Mouse (Mus musculus) monocyte, adult 59 days (primary cell): Measurements from ENCODE around the gene Lef1. TPM values are rescaled to one million over a fixed set of nuclear protein-coding genes. Genes with fewer than 3 reads are reported as not detected.

Experiments used
- total RNA-seq, 2 experiments: library from RNA; stranded (reverse); gene quantifications; one replicate each; pipeline ENCODE4 v1.2.4; 2023

Gene Lef1
- 1 to 10 TPM; 1.5 to 1.7 TPM for total RNA-seq

DNA sequence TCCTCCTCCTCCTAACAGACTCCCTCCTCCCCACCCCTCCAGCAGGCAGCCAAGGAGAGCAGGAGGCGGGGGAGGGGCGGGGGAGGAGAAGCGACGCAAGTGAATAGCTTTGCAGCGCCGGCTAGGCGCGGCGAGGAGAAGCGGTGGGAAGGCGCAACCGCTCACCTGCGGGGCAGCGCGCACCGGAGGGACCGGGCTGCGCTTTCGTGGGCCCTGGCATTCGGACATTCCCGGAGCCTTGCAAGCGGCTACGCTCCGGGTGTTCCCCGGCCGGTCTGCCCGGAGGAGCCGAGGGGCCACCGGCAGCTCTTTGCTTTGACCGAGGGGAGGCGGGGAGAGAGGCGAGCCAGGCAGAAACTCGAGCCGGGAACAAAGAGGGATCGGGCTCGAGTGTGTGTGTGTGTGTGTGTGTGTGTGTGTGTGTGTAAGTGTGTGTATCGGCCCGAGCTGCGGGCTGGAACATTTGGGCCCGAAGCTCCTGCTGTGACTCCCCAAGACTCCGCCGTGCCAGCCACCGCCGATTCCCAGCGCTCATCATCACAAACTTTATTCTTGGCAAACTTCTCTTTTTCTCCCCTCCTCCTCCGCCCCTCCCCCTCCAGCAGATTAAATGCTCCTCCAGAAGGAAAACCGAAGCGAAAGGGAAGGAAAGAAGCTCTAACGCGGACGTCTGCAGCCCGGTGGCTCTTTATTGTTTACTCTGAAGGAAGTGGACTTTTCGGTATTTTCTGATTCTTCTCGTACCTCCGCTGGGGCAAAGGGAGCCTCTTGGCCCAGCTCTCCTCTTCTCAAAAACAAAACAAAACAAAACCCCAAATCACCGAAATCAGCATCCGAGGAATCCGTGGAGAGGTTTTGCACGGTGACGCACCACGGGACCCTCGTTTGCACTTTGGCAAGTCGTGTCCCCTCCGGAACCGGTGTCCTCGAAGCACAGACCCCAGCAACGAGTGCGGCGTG lies at the start of gene Lef1:
TSS of gene Lef1 (plus strand) at position 281 of the 960 bp plus-strand sequence.

DNA sequence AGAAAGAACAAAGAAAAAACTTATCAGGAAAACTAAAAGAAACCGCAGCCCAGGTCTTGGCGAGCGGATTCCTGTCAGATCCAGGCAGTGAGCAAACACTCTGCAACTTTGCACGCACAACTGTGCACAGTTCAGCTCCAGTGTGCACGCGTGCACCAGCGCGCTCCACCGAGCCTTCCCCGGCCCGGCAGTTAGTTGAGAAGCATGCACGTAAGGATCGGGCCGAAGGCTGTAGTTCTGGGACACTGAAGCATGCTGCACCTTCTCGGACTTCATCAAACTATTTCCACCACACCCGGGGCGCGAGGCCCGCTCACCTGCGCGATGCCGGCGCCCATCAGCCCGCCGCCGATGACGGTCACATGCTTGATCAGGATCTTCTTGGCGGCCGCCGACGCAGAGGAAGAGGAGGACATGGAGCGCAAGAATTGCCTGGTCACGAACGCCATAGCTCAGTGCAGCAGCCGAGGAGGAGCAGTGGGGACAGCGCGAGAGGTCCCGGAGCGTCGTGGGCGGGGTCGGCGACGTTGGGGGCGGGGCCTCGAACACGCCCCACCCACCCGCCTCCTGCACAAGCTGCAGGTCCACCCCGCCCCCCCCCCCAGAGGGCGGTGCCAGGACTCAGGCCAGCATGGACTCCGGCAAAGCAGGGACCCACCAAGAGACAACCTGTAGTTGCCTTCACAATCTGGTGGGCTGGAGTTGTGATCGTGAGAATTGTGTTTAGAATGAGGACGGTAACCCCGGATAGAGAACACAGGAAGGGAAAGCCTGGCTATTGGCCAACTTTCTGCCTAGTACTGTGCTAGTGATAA lies 161.5 kb downstream of the Lef1 start, which contains the start of gene Hadh:
TSS of gene Hadh (minus strand) at position 543 of the 815 bp plus-strand sequence.

Other genes with a start within 250 kb of the Lef1 start
- gene Hadh, start 161.6 kb downstream of the Lef1 start, total RNA-seq: 10 to 100 TPM; 19.3 to 25.7 TPM
- gene Cyp2u1, start 192.8 kb downstream of the Lef1 start, total RNA-seq: 1 to 10 TPM in 1 of 2 experiments, under 1 TPM in 1; 1.00 to 1.7 TPM